Mouse (Mus musculus): ENCODE measurements around the gene Gm20441. TPM values are rescaled to one million over a fixed set of nuclear protein-coding genes. Genes with fewer than 3 reads are reported as not detected.

The Gm20441 gene
- polyA plus RNA-seq, 1 experiment from 2014 or later: 0.18 TPM

GRCm38 (mm10) chr10:75744017-75744416 lies 36.7 kb downstream of the Gm20441 start:
- H3K9ac ChIP-seq (ENCODE audit: low read depth, low read length): no peak overlapping the region

GRCm38 (mm10) chr10:75743369-75743768 lies 37.4 kb downstream of the Gm20441 start:
- H3K4me1 ChIP-seq (ENCODE audit: control insufficient read depth, low read depth, low read length): no peaks in the 10 kb centered on the region
- ATAC-seq (ENCODE audit: low read depth): no peak
- WGBS (ENCODE audit: insufficient replicate concordance): 88% methylated on average over 12 of the region's 12 CpGs
- peaks cover 69% of the 10 kb centered on the region for H3K36me3 ChIP-seq (ENCODE audit: control insufficient read depth, insufficient read depth)
- H3K9me3 ChIP-seq (replicated peaks; ENCODE audit: control insufficient read depth, low read length): no peaks in the 10 kb centered on the region
- H3K4me3 ChIP-seq (ENCODE audit: low read depth, low read length): no peak overlapping the region
- H3K9ac ChIP-seq (ENCODE audit: low read depth, low read length): no peak overlapping the region
- no peaks in the 10 kb centered on the region for H3K27me3 ChIP-seq (ENCODE audit: control insufficient read depth, insufficient read depth, low read depth, low read length)
- H3K27ac ChIP-seq (ENCODE audit: low read length): no peak overlapping the region
- no peak overlapping the region for H3K4me2 ChIP-seq (ENCODE audit: low read depth, low read length)

More at GRCm38 (mm10) chr10:75744017-75744416, 36.7 kb downstream of the Gm20441 start:
- H3K4me3 ChIP-seq (ENCODE audit: low read depth, low read length): no peak overlapping the region
- WGBS (ENCODE audit: insufficient replicate concordance): 39% methylated on average over 3 of the region's 3 CpGs
- no peaks in the 10 kb centered on the region for H3K4me1 ChIP-seq (ENCODE audit: control insufficient read depth, low read depth, low read length)
- peaks cover 65% of the 10 kb centered on the region for H3K36me3 ChIP-seq (ENCODE audit: control insufficient read depth, insufficient read depth)
- H3K4me2 ChIP-seq (ENCODE audit: low read depth, low read length): no peak overlapping the region
- no peaks in the 10 kb centered on the region for H3K27me3 ChIP-seq (ENCODE audit: control insufficient read depth, insufficient read depth, low read depth, low read length)
- H3K9me3 ChIP-seq (replicated peaks; ENCODE audit: control insufficient read depth, low read length): no peaks in the 10 kb centered on the region
- H3K27ac ChIP-seq (ENCODE audit: low read length): no peak overlapping the region
- peak; percentile 75 for ATAC-seq (ENCODE audit: low read depth)

- Histone ChIP-seq H3K4me1 (ENCODE audit: control insufficient read depth, low read depth, low read length) (no peaks in the 10 kb centered on the region), H3K27me3 (ENCODE audit: control insufficient read depth, insufficient read depth, low read depth, low read length) (no peaks in the 10 kb centered on the region), H3K4me3 (ENCODE audit: low read depth, low read length) (no peak overlapping the region), H3K36me3 (ENCODE audit: control insufficient read depth, insufficient read depth) (peaks cover 64% of the 10 kb centered on the region), H3K9me3 (replicated peaks; ENCODE audit: control insufficient read depth, low read length) (no peaks in the 10 kb centered on the region), H3K4me2 (ENCODE audit: low read depth, low read length) (no peak overlapping the region), H3K9ac (ENCODE audit: low read depth, low read length) (no peak overlapping the region), H3K27ac (ENCODE audit: low read length) (no peak overlapping the region)
- WGBS (ENCODE audit: insufficient replicate concordance): 87% methylated on average over 3 of the region's 3 CpGs
- no peak for ATAC-seq (ENCODE audit: low read depth)
Measured at GRCm38 (mm10) chr10:75740866-75741265, 39.9 kb downstream of the Gm20441 start.

GRCm38 (mm10) chr10:75725449-75725848 lies 55.3 kb downstream of the Gm20441 start:
- no peak for ATAC-seq (ENCODE audit: low read depth)
- Histone ChIP-seq H3K9me3 (replicated peaks; ENCODE audit: control insufficient read depth, low read length) (no peaks in the 10 kb centered on the region), H3K9ac (ENCODE audit: low read depth, low read length) (no peak overlapping the region), H3K36me3 (ENCODE audit: control insufficient read depth, insufficient read depth) (peaks cover 56% of the 10 kb centered on the region), H3K4me2 (ENCODE audit: low read depth, low read length) (no peak overlapping the region), H3K4me3 (ENCODE audit: low read depth, low read length) (no peak overlapping the region), H3K27ac (ENCODE audit: low read length) (no peak overlapping the region), H3K27me3 (ENCODE audit: control insufficient read depth, insufficient read depth, low read depth, low read length) (no peaks in the 10 kb centered on the region), H3K4me1 (ENCODE audit: control insufficient read depth, low read depth, low read length) (no peaks in the 10 kb centered on the region)
- WGBS (ENCODE audit: insufficient replicate concordance): 87% methylated on average over 7 of the region's 7 CpGs

Other genes with a start within 250 kb of the Gm20441 start
- gene Lrrc75b, start 220.6 kb downstream of the Gm20441 start, polyA plus RNA-seq (2015; fragmentation: Nextera tagmentation; extraction: Ambion mirVana): 0.05 and 0.06 TPM in 2 replicates
- 27.7 and 40.9 TPM in 2 replicates for gene Ggt1, start 219.3 kb downstream of the Gm20441 start, polyA plus RNA-seq (2015; fragmentation: Nextera tagmentation; extraction: Ambion mirVana)
- gene Ggt5, start 191.6 kb downstream of the Gm20441 start, polyA plus RNA-seq (2015; fragmentation: Nextera tagmentation; extraction: Ambion mirVana): 0.77 and 0.98 TPM in 2 replicates
- 1.8 and 2.3 TPM in 2 replicates for gene Susd2, start 136.9 kb downstream of the Gm20441 start, polyA plus RNA-seq (2015; fragmentation: Nextera tagmentation; extraction: Ambion mirVana)
- 11.6 and 13.6 TPM in 2 replicates for gene Cabin1, start 16.6 kb downstream of the Gm20441 start, polyA plus RNA-seq (2015; fragmentation: Nextera tagmentation; extraction: Ambion mirVana)
- gene Ddt, start 7.5 kb downstream of the Gm20441 start, polyA plus RNA-seq (2015; fragmentation: Nextera tagmentation; extraction: Ambion mirVana): 222 and 239 TPM in 2 replicates
- gene Gstt3, start 460 bp upstream of the Gm20441 start, polyA plus RNA-seq (2015; fragmentation: Nextera tagmentation; extraction: Ambion mirVana): 14.1 and 16.3 TPM in 2 replicates
- gene Gstt1, start 17.6 kb upstream of the Gm20441 start, polyA plus RNA-seq (2015; fragmentation: Nextera tagmentation; extraction: Ambion mirVana): 181 and 217 TPM in 2 replicates
- not detected in 2 replicates for gene Gstt4, start 41.6 kb upstream of the Gm20441 start, polyA plus RNA-seq (2015; fragmentation: Nextera tagmentation; extraction: Ambion mirVana)
- 54.3 and 56.7 TPM in 2 replicates for gene Gstt2, start 56.5 kb upstream of the Gm20441 start, polyA plus RNA-seq (2015; fragmentation: Nextera tagmentation; extraction: Ambion mirVana)
- gene Mif, start 79.3 kb upstream of the Gm20441 start, polyA plus RNA-seq (2015; fragmentation: Nextera tagmentation; extraction: Ambion mirVana): 906 and 964 TPM in 2 replicates
- gene Derl3, start 112.5 kb upstream of the Gm20441 start, polyA plus RNA-seq (2015; fragmentation: Nextera tagmentation; extraction: Ambion mirVana): 0.50 and 0.85 TPM in 2 replicates
- 55.9 and 56.8 TPM in 2 replicates for gene Smarcb1, start 140.7 kb upstream of the Gm20441 start, polyA plus RNA-seq (2015; fragmentation: Nextera tagmentation; extraction: Ambion mirVana)
- gene Chchd10, start 152.2 kb upstream of the Gm20441 start, polyA plus RNA-seq (2015; fragmentation: Nextera tagmentation; extraction: Ambion mirVana): 125 and 137 TPM in 2 replicates
- 2.1 and 2.7 TPM in 2 replicates for gene Mmp11, start 155.5 kb upstream of the Gm20441 start, polyA plus RNA-seq (2015; fragmentation: Nextera tagmentation; extraction: Ambion mirVana)
- gene Gm867, start 159.7 kb upstream of the Gm20441 start, polyA plus RNA-seq (2015; fragmentation: Nextera tagmentation; extraction: Ambion mirVana): 24.3 and 26.4 TPM in 2 replicates
- 15.0 and 17.5 TPM in 2 replicates for gene Vpreb3, start 162.1 kb upstream of the Gm20441 start, polyA plus RNA-seq (2015; fragmentation: Nextera tagmentation; extraction: Ambion mirVana)
- 0.06 and 0.14 TPM in 2 replicates for gene Gm5134, start 173.6 kb upstream of the Gm20441 start, polyA plus RNA-seq (2015; fragmentation: Nextera tagmentation; extraction: Ambion mirVana)